Mouse (Mus musculus) c-Kit-positive CD71-positive TER-119-negative erythroid progenitor cells, embryonic 14.5 days (primary cell): ENCODE results near the gene Aamp.
"Not testable (repeated sequence)": the region's sequence is repeated elsewhere in the genome, so short reads cannot be mapped to it uniquely, and the experiment has no call there.

Experiments used
- DNase-seq: peaks from one replicate; pipeline ENCODE4 v3.0.0-alpha.2; 2013; ENCODE audit warnings: low read depth

Gene Aamp

DNA sequence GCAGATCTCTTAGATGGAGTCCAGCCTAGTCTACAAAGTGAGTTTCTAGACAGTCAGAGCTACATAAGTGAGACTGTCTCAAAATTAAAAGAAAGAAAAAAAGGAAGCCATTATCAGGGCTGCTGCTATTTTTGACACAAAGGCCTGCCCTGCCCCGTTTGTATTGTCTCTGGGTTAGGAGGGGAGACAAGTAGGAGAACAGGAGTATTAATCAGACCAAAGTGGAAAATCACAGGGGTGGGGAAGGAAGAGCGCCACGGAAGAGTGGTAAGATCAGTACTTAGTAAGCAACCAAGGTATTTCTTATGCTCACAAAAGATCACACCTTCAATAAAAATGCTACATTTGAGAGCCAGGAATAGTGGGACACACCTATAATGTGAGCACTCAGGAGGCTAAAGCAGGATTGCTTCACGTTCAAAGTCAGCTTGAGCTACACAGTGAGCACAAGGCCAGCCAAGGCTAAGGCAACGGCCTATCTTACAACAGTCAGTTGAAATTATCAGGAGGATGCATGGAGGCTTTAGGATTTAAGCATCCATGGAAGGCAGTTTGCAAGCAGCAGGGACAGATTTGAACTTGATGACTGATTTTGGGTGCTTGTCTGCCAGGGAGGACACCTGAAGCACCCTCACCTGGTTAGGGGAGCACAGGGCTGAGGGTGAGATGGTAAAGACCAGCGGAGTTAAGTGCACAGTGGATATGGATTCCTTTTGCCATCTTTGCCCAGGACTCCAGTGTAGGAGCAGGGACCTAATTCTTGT, 16.0 kb upstream of the Aamp start:
- no peak for DNase-seq

DNA sequence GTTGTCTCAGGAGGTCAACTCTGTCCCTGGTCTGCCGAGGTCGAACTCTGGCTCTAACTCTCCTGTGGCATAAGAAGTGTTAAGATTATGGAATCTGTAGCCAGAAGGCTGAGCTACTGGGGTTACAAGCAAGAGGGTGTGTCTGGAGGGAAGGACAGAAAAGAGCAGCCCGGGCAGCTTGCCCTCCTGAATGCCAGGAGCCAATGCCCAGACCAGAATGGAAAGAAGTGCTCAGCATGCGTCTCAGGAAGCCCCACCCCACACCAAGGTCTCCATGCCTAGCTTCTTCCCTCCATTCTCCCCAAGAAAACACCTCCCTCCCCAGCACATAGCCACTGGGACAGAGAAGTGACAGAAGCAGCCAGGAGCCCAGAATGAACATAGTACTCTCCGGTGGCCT, 14.5 kb upstream of the Aamp start:
- no peak for DNase-seq

DNA sequence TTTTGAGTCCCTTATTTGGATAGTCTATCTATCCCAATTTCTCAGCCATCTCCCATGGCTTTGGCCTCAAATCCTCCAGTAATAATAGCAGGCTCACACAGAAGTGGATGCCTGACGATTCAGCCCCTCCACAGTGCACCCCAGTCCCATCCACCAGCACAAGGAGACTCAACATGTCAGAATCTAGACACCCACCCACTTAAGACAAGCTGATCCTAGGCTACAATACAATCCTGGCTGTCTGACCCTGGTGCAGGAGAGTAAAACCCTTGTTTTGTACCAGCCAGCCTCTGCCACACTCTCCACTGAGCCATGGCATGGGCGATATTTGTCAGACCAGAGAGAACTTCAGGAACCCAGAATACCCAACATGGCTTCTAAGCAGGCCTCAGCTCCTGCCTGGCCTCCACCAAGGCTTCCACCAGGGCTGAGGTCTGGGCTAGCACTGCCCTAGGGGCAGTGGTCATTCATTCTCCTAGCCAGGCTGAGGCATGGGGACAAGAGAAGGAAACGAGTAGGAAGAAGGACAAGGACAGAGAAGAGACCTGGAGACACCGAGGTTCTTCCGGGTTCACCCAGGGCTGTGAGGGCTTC, 13.7 kb upstream of the Aamp start:
- DNase-seq: no peak

DNA sequence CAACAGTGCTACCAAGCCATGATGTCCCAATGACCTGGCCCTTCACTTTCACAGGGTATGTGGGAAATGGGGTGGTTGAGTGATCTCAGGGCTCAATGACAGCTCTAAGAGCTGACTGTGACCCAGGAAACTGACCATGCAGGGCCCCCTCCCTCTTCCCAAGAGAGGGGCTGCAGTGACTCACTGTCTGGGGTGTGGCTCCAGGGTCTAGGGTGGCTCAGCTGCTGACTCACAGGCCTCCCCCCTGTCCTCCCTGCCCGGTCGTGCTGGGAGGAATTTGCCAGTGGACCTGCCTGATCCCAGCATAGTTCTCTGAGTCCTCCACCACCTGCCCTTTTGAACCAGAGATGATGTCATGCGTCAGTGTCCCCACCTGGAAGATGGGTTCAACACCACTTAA, 12.7 kb upstream of the Aamp start:
- DNase-seq: no peak

DNA sequence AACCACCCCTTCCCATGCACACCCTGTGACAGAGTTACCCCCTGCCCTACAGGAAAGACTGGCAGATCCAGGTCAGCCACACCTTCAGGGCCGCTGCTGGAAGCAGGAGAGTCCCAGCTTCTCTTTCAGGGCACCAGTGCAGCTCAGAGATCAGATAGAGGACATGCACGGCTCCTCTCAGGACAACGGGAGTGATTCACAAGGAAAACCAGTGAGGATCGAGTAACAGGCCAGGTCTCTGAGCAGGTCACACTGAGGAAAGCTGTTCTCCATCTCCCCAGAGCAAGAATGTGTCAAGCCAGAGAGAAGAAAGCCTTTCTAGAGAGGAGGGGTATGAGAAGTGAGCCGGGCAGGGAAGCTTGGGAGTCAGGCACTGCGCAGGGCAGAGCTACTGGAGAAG, 11.9 kb upstream of the Aamp start:
- DNase-seq: no peak

DNA sequence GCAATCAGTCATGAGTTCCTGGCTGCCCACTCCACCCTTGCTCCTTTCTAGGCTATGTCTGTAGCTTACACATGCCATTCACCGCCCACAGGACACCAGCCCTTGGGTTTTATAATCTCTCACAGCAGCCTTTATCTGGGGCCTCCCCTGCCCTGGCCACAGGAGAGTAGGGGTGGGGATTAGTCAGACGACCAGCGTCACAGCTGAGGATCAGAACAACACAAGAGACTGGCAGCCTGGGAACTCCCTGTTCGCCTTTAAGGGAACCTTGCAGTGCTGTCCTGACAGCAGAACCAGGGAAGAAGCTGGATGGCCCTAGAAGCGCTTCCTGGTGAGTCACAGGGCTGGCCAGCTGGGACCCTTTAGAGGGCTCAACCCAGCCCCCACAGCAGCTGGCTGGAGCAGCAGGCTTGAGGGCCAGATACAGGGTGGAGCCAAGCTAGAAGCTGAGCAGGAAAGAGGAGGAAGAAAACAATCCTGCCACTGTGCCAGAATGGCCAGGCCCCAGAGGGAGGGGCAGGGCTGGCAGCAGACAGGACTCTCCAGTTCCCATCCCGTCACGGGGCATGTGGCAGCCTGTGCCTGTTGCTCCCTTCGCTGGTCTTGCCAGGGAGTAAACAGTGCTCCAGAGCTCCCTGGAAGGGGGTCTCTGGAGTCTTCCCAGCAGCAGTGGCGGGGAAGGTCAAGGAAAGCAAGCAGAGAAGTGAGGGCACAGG, 11.1 kb upstream of the Aamp start:
- DNase-seq: peak; percentile 86

DNA sequence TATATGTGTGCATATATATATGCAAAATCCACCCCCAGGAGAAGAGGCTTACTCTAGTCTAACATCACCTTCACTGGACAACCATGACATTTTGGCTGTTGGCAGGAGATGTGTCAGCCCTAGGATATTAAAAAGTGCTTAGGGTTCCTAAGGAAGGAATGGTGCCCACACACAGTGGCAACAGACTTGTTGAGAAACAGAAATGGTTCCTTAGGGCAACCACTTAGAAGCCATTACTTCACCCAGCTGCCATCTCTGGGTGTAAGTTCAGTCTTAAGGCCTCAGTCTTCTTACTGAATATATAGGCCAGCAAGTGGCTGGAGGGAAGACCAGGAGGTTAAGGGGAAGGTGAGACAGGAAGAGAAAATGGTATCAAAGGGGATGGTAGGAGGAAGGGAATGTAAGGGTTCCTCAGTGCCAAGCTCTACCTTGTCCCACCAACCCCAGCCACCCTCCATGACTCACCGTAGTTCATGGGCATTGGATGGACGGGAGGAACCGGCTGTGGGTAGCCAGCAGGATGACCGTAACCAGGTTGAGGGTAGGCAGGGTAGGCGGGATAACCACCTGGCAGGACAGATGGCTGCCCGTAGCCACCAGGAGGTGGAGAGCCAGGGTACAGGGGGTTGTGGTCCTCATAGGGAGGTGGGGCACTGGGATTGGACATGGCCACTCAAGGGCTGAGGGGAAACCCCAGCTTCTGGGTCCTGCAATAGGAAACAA, 10.4 kb upstream of the Aamp start:
- DNase-seq: no peak

DNA sequence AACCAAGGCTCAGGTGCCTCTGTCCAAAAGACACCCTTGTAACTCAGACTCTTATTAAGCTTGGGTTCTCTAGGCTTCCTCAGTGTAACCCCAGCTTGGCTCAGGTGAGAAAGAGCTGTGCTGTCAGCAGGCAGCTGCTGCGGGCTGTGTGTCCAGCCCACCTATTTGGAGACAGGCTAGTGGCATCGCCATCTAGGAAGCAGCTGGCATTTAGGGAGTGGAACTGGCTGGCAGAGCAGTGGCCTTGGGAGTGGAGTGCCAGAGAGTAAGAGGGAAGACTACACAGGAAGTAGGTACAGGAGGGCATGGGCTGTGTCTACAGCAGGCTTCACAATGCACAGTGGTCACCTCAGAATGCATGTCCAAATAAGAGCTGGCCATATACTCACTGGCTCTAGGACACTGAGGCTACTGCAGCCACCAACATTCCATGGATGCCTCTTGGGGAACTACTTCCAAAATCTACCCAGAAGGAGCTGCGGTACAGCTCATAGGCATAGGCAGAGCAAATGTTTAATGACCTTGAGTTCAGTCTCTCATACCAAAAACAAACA, 9.6 kb upstream of the Aamp start:
- DNase-seq: no peak

DNA sequence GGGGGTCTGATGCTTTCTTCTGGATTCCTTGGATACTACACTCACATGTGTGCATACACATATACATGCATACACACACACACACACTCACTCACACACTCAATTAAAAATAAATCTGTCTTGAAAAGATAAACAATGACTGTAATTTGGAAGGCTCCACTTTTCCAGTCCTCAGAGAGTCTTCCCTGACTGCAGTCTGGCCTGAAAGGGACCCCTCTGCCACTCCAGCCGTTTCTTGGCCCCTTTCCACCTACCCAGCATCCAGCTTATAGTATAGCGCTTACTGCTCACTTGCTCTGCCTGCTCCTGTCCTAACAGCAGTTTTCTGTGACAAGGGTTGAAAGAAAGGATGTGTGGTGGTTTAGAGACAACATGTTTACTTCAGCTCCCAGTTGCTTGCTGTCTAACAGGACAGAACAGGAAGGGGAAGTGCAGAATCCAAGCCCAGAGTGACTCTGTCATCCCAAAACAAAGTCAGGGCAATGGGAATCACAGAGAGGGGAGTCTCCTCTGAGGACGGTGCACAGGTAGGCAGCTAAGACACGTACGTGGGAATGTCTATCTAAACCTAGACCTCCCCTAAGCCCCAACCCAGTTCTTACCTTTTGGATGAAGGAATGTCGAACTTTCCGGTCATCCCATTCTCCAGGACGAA, 8.9 kb upstream of the Aamp start:
- DNase-seq: no peak

DNA sequence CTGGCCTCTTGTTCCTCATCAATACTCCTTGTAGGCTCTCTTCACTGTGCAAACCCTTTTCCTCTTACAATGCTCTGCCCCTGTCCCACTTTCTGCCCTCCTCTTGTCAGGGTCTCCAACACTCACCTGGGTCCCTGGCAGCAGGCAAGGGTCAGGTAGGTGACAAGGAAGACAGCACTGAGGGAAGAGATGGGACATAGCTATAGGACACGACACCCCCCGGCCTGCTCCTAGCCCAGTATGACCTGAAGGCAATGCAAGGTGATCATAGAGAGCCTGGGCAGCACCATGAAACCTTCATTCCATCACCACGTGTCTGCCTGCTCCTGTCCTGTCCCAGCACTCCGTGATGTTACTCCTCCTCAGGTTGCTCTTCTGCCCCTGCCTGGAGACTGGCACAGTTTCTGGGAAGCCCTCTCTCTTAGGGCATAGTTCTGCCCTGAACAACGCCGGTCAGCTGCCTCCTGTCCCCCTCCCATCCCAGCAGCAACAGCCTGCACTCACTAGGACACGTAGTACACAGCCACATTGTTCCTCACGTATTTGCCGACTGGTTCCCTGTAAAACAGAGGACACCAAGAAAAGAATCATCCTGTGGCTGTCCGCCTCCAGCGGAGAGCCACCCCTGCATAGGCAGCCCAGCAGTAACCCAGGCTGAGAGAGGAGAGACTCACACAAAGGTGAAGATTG, 7.9 kb upstream of the Aamp start:
- DNase-seq: no peak

DNA sequence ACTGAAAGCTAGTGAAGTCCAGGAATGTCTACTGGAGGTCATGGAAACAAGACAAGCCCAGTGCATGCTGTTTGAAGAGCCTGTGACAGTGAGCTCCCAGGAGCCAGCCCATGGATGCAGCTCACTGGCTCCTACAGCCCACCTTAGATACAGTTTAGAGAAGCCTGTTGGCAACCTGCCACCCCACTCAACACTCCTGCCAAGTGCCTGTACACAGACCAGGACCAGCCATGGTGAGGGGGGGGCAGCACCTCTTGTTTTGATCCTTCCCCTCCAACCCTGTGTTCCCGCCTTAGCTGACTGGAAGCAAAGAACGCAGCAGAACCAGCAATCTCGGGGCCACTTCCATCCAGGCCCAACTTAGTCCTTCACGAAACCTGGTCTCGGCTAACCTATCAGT, 5.6 kb upstream of the Aamp start:
- DNase-seq: no peak

DNA sequence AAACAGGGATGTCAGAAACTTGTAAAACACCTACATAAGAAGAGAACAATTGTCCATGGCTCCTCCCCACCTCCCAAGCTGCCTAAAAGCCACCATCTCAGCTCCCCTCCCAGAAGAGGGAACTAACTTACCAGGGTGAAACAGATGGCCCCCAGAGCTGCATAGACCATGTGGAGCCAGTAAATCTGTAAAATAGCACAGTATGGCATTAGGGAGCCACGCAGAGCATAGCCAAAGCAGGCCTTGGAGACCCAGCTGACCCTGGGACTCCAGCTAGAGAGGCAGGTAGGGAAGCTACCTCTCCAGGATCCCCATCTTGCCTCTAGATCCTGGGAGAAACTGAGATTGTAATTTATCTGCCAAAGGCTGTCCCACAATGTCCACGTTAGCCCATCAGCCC, 5.2 kb upstream of the Aamp start:
- no peak for DNase-seq

DNA sequence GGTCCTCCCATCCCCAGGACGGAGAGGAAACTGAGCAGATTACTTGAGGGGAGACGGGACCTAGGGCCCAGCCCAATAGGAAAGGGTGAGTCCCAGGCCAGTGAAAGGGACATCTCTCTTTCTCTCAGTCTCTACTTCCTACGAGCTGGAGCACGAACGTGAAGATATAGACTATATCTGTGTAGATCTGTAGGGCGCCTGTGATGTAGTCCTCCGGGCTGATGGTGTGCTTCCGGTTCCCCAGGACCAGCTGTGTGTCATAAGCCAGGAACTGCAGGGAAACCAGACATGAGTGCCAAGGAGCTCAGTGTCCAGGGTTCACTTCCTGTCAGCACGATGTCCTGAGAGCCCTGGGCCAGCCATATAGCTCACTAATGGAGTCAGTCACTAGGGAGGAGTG, 4.7 kb upstream of the Aamp start:
- no peak for DNase-seq

DNA sequence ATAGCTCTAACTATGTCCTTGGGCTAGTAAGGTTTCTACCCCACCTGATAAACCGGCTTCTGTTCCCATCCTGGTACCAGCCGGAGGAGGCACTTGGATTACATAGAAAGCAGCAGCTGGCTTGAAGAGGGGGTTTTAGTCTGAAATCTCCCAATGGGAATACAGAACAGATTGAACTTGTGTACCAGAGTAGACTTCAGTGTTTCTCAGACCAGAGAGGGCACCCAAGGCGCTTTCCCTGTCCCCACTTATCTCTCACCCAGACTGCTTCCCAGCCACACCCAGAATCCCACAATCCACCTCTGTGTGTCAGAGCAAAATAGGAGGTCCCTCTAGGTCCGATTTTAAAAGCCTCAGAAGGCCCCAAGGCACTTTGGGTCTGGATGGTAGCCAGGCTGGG, 3.8 kb upstream of the Aamp start:
- no peak for DNase-seq

DNA sequence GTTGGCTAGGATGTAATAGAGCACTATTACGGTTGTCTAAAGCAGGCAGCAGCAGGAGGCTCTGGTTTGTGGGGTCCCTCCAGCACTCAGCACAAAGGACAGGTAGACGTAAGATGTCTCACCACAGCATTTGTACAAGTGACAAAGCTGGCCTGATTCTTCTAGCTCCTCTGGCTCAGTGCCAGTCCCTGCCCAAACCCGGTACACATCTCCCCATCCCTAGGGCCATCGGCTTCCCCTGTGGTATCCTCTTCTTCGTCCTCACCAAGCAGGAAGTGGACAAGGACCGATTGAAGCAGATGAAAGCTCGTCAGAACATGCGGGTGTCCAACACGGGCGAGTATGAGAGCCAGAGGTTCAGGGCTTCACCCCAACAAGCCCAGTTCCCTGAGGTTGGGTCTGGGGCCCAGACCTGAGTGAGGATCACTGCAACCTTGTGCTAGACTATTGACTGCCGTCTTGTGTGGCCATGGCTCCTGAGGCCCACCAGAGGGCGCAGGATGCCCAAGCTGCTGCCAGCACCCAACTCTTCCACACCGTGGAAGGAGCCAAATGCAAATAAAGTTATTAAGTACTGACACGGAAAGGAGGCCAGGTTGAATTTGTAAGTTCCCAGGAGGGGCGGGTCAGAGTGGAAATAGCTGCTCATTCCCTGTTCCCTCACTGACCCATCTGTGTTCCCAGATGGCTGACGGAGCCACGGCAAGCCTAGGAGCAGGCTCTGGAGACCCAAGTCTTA, 2.5 kb upstream of the Aamp start:
- DNase-seq: not testable (repeated sequence)

DNA sequence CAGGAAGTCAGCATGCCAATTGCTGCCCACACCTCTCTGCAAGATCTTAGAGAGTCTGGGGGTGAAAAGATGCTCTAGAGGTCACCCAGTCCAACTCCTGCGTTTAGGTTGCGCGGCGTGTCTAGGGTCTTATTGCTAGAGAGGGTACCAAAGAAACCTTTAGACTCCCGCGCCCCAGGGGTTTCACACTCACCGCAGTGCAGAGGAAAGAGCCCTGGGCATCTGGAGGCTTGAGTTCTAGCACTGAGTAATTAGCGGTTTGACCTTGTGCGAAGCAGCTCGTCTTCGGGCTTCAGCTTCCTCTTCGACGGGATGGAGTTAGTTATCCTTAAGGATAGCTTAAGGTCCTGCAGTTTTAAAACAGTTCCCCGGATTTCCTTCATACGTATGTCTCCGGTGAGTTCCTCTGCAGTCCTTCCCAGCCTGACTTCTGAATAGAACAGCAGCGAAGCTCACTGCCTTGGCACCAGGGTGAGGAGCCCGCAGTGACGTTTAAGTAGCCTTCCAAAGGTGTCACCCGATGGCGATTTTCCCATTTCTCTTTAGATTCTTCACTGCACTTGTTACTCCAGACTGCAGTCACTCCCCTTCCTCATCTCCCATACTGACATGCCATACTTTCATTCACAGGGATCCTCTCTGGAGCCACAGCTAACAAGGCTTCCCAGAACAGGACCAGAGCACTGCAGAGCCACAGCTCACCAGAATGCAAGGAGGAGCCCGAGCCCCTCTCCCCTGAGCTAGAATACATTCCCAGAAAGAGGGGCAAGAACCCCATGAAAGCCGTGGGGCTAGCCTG, 873 bp upstream of the Aamp start:
- DNase-seq: no peak

DNA sequence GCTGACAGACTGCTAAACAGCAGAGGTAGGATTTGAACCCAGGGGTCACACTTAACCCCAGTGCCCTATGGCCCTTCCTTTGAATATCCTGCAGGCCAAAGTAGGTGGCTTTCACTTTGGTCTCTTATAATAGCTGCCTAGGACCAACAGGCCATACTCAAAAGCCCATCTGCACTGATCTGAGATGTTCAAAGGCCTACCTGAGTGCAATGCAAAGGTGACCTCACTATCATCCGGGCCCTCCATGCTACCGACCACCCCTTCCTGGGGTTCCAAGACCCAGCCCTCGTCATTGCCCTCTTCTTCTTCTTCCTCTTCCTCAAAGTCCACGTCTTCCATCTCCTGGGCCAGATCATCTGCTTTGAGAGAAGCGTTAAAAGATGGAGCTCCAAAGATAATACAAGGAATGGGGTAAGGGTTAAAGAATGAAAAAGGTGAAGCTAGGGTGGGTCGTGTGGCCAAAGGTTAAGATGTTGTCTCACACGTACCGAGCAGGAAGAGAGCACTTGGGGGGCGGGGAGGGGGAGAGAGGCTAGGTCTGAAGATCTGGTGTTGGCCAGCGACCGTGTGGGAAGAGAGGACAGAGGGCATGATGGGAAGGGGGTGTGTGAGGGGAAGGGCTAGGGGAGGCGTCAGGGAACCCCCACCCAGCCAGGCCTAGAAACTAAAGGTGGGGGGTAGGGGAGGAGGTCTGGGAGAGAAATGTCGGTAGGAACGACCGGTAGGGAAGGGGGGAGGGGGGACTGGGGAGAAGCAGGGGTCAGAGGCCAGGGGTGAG, 663 bp downstream of the Aamp start:
- DNase-seq: no peak

DNA sequence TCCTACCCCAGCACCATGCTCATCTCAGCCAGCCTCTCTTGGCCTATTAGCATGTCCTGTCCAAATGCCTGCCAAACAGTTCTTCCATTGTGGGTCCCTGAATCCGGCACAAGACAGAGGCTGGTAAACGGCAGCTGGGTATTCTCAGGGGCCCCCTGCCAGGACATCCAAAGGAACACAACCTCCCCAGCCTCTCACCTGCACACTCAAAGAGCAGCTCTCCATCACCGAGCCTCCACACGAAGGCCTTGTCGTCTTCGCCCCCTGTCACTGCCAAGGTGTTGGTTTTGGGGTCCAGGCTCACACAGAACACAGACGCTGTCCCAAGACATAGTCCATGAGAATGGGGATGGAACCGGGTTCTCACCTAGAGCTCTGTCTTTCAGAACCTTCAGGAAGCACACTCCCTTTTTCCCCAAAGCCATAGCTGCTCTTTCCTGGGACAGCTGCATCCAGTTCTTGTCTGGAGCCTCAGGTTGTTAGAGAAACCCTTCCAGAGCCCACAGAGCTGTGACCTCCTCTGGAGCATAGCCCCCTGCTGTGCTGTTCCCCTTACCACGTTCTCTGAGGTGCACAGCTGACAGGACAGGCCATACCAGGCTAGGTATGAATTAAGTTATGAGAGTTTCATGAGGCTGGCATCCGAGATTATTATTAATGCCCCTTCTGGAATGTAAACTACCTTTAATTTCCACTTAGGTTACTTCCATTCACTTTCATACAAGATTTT, 1.5 kb downstream of the Aamp start:
- DNase-seq: no peak
